Mouse (Mus musculus) brown adipose tissue, adult 24 weeks (tissue): ENCODE measurements around the gene Inca1. TPM values are rescaled to one million over a fixed set of nuclear protein-coding genes. Genes with fewer than 3 reads are reported as not detected.

Experiments used
- H3K27ac ChIP-seq: fragments of 200-500 bp; replicated peaks from 2 replicates; pipeline ENCODE4 v1.5.1; 2012; ENCODE audit warnings: low read depth, mild to moderate bottlenecking, low read length
- H3K4me1 ChIP-seq: fragments of 200-500 bp; 2 replicates; pipeline ENCODE4 v1.6.1; 2012; ENCODE audit warnings: low read length, mixed read lengths; ENCODE audit not compliant: control insufficient read depth, insufficient read depth, insufficient read length
- H3K4me3 ChIP-seq: fragments of 200-500 bp; 2 replicates; pipeline ENCODE4 v1.5.1; 2012; ENCODE audit warnings: low read depth, mild to moderate bottlenecking, low read length, moderate library complexity; ENCODE audit not compliant: insufficient read depth
- polyA plus RNA-seq: library from polyadenylated mRNA; stranded (reverse); fragments of >200 nt; gene quantifications from 2 replicates; pipeline ENCODE4 v1.2.4, GENCODE M21; 2012; ENCODE audit not compliant: missing spikeins, insufficient read depth, insufficient read length

Gene Inca1
- polyA plus RNA-seq, 1 experiment: 24.0 TPM

DNA sequence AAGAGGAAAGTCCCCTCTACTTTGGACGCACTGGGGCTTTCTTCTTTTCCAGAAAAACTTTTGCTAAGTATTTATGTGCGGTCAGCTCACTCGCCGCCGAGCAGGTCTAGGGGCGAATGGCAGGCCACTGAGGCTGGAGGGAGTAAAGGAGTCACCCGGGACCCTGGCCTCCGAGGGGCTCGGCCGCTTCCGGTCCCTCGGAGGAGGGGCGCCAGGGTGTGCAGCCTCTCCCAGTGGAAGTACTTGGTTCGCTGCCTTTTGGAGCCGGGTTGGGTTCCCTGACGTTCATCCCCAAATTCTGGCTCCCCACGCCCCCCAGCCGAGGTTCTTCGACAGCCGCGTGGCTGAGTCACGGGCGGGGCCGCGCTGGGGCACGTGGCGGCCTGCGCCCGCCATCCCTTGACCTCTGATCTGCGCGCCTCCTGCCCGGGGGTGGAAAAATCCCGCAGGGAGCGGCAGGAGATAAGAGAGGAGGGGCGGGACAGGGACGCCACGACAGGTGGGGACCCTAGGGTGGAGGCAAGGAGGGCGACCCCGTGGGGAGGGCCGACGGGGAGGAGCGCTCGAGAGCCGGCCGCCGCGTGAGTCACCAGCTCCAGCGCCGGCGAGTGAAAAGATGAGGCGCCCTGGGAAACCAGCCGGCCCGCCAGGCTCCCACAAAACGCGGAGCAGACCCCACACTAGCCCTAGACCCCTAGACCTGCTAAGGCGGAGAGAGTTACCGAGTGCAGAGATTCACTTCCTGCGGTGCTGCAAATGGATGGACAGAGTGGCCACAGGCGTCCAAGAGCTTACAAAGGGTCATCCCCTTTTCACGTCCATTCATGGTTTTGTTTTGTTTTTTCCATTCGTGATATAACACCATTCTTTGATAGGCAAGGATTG, 44.1 kb downstream of the Inca1 start:
- peak overlapping the region; percentile 76 for H3K4me3 ChIP-seq
- H3K4me1 ChIP-seq: no peaks in the 10 kb centered on the region
- H3K27ac ChIP-seq: peak overlapping the region; percentile 79

DNA sequence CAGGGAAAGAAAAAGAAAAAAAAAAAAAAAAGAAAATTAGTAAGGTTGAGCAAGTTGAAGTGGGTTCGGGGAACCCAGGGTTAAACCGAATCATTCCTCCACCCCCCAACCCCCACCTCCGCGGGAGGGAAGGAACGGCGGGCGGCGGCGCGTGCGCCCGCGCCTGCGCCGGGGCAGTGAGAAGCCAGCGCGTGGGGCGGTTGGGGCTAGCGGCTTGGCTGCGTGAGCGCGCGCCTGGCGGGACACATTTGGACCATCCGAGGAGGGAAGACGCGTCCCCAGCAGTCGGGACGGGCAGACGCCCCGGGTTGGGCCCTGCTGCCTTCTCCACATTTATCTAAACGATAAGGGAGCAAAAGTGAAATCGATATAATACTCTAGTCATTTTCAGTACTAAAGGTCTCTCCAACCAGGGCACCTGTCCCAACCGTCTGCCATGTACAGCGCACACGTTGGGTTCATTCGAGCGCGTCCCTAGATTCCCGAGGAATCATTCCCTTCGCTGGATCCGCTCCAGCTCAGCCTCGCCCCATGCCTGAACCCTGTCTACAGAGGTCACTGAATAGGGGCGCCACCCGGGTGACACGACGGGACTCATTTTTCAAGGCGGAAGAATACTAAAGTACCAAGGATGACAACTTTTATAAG, 44.9 kb downstream of the Inca1 start:
- Histone ChIP-seq H3K4me1 (no peaks in the 10 kb centered on the region), H3K27ac (peak overlapping the region; percentile 79), H3K4me3 (peak overlapping the region; percentile 76)

DNA sequence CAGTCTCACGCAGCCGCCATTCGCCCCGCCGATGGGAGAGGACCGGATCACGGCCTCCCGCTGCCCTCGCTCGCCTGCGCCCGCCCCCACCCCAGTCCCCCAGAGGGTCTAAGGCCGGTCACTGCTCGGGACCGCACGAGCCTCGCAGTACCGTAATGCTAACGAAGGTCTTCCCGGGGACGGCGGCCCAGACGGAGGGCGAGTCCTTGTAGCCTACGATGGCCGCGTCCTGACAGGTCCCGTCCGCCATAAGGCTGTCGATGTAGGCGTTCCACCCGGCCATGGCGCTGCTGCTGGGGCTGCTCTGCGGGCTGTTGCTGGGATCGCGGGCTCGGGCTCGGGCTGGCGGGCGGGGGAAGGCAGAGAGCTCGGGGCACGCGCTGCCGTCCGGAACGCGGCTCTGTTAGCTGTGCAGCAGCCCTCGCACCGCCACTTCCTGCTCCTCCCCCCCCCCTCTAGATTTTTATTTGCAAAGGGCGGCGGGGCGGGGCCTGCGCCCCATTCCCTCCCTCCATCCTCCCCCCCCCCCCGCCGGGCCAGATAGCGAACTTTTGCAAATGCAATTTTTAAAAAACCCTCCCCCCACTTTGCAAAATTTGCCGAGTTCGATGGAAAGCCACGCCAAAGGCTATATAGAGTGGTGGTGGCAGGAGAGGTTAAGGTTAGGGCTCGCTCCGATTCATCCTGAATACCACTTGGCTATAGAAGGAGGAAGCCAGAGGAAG, 45.6 kb downstream of the Inca1 start, which contains the start of gene Pfn1:
Gene Pfn1 (minus strand): TSS at position 447 of the 725 bp plus-strand sequence.
- H3K27ac ChIP-seq: peak within 1 kb of the TSS; percentile 93

DNA sequence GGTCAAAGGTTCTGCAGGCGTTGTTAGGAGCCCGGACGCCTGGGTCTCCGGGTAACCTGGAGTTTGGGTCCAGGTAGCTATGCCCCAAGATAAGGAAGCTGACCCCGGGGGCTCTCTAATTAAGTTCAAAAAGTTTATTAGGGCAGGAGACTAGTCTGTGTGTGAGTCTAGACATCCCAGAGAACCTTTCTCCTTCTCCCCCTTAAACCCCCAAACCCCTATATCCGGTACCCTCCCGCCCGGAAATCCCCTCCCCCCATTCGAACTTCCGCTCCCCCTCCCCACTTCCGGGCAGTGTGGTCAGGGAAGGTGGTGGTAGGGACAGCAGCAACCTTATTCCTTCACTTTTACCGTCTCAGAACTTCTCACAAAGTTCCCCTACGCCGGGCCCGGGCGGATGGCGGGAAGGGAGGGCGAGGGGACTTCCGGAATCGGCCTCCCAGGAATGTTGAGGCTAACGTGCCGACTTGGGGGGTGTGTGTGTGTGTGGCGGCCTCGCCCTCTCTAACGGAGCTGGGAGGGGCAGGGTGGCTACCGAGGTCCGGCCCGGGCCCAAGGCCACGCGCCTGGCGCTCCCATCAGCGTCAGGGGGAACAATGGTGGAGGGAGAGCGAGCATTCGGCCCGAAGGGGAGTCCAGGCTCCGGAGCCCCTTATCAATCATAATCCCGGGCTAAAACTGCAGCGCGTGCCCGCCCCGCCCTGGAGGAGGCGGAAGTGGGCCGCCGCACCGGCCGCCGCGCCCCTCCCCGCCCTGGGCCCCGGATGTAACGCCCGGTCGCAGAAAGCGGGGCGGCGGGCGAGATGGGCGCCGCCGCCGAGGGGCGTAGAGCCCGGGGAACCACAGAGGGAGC, 46.4 kb downstream of the Inca1 start:
- peak overlapping the region; percentile 91 for H3K4me3 ChIP-seq
- no peaks in the 10 kb centered on the region for H3K4me1 ChIP-seq
- peak overlapping the region; percentile 93 for H3K27ac ChIP-seq

More for the DNA sequence above, 45.6 kb downstream of the Inca1 start, which contains the start of gene Pfn1:
- no peaks in the 10 kb centered on the region for H3K4me1 ChIP-seq
- peak within 1 kb of the TSS; percentile 91 for H3K4me3 ChIP-seq

DNA sequence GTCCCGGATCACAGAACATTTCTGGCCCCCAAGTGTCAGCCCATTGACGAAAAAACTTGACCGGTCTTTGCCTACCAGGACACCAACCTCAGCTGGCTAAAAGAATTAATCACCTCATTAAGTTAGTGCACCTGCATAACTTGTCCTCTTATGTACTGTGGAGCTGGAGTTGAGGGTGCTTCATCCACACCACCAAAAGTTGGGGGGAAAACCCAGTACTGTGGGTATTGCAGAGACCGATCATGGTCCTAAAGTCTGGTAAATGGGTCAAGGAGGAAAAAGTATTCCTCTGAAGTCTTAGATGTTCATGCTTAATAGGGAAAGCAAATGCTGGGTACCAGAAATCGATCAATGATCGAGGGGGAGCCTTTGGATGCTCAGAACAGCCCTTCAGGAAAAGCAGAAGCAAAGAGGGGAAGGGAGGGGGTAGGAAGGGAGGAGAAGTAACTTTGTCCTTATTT, 47.0 kb downstream of the Inca1 start:
- H3K4me1 ChIP-seq: no peaks in the 10 kb centered on the region

DNA sequence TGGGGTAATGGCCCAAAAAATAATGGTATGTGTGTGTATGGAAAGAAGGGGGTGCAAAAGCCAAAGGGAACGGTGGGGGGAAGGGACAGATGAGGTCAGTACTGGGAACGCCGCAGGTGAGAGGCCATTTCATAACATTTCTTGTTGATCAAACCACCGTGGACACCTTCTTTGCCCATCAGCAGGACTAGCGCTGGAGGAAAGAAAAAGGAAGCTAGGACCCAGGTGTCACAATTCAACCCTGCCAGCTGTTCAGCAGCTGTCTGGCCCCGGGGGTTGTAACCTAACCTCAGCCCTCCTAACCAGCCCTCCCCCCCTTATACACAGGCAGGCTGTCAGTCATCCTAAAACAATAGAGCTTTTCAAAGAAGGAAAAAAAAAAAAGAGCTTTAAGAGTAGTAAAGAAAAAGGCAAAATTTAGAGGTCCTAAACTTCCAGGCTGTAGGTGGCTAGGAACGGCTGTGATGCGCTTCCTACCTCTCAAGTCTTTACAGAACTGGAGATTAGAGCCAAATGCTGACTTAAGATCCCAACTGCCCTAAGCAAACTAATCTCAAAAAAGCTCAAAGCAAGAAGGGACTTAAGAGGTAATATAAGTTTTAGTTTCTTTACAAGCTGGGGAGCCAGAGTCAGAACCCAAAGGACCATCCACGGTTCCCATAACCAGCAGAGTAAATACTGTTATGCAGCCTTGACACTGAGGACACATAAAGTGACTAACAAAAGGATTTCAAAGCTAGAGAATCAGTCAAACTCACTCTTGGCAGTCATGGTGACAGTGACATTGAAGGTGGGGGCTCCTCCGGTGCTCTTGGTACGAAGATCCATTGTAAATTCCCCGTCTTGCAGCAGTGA, 47.7 kb downstream of the Inca1 start:
- Histone ChIP-seq H3K4me3 (peak overlapping the region; percentile 91), H3K4me1 (no peaks in the 10 kb centered on the region), H3K27ac (peak overlapping the region; percentile 65; the same call in 1 of the 2 replicates)

More for the DNA sequence above, 47.0 kb downstream of the Inca1 start:
- H3K4me3 ChIP-seq: peak overlapping the region; percentile 91
- peak overlapping the region; percentile 65 for H3K27ac ChIP-seq

DNA sequence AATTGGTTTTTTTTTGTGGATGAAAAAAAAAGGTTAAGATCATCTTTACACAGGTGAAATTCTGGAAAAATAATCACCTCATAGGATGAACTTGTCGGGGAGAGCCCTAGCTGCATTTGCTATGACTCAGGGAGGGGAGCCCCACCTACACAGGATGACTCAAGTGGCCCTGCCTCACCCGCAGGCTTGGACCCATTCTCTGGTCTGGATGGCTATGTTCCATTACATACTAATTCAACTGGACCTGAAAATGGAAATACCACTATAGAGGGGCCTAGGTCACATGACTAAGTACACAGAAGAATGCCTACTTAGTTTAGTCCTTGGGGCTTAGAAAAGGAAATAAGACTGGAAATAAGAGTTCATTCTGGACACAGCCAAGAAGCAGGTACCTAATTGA, 48.6 kb downstream of the Inca1 start:
- Histone ChIP-seq H3K27ac (no peak overlapping the region), H3K4me1 (no peaks in the 10 kb centered on the region), H3K4me3 (no peak overlapping the region)

DNA sequence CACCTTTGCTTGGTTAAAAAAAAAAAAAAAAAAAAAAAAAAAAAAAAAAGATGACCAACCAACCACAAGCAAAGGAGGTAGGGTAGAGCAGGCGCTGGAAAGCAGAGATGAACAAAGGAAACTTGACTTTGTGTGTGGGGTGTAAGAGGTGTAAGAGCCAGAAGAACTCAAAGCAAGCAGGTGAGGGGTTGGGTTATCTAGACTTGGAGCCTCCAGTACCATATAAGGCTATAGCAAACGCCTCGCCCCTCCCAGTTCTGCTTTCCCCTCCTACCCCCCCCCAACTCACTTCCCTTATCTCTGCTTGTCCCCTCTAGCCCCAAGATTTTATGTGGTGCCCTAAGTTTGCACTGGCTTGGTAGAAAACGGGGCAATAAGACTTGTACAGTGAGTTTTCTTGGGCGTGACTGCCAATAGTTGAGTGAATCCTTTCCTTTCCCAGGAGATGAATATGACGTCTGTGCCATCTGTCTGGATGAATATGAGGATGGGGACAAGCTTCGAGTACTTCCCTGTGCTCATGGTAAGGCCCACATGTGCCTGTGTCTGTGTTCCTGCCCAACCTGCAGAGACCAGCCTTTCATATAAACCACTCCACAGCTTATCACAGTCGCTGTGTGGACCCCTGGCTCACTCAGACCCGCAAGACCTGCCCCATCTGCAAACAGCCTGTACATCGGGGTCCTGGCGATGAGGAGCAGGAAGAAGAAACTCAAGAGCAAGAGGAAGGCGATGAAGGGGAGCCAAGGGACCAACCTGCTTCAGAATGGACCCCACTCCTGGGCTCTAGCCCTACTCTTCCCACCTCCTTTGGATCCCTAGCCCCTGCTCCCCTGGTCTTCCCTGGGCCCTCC, 49.4 kb downstream of the Inca1 start:
- Histone ChIP-seq H3K4me1 (peaks cover 8% of the 10 kb centered on the region), H3K4me3 (peak overlapping the region; percentile 10; the same call in 1 of the 2 replicates), H3K27ac (peak overlapping the region; percentile 21)

DNA sequence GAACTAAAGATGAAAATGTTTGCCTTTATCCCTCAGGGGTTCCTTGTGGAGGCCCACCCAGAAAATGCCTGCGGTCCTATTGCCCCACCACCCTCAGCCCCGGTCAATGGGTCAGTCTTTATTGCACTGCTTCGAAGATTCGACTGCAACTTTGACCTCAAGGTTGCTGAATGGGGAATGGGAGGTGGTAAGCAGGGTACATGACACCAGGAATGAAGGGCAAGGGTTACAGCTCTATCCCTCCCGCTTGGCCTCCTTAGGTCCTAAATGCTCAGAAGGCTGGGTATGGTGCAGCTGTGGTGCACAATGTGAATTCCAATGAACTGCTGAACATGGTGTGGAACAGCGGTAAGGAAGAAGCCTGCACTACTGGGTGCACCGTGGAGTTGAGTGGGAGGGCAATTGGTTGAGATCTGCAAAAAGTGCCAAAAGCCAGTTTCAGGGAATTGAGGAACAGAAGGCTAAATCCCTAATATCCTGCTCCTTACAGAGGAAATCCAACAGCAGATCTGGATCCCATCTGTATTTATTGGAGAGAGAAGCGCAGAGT, 50.7 kb downstream of the Inca1 start:
- H3K4me3 ChIP-seq: 0 out of 2 replicates have a peak overlapping the region, but pooled peaks have one; percentile 1
- H3K27ac ChIP-seq: no peak overlapping the region
- H3K4me1 ChIP-seq: peaks cover 8% of the 10 kb centered on the region

DNA sequence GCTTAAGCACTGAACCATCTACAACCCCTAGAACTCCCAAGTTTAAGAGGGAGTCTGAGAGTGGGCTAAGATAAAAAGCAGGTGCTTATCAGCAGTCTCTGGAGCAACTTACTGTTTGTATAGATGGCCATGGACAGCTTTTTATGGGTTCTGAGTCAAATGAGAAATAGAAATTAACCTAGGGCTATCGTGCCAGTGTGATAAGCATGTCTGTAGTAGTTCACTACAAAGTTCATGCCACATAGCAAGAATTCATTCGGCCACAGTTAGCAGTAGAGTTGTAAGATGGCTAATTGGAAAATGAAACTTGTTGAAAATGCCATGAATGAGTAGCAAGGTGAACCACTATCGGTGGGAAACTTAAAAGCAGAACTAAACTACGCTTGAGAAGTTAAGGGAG, 51.4 kb downstream of the Inca1 start:
- no peak overlapping the region for H3K27ac ChIP-seq
- H3K4me3 ChIP-seq: peak overlapping the region; percentile 83
- H3K4me1 ChIP-seq: peaks cover 8% of the 10 kb centered on the region

DNA sequence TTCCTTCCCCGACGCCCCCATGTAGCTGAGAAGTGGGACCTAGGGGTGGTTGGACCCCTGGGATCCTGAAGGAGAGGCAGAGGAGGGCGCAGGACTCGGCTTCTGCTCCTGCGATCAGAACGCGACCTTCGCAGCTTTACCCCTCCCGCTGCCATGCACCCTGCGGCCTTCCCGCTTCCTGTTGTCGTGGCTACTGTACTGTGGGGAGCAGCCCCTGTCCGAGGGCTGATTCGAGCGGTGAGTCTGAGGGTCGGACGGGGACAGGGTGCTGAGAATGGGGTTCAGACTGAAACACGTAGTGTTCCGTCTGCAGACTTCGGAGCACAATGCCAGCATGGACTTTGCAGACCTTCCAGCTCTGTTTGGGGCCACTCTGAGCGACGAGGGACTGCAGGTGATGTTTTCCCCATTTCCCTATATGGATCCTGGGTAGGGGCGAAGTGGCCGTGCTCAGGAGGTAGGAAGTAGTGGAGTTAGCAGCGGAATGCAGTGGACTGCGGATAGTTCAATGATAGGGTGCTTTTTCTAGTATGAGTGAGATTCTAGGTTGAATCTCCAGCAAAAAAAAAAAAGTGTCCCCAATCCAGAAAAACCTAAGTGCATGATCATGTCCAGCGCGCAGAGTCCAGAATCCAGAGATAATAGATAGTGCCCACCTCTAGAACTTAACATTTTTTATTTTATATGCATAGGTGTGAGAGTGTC, 52.1 kb downstream of the Inca1 start:
- peak overlapping the region; percentile 97 for H3K27ac ChIP-seq
- peaks cover 8% of the 10 kb centered on the region for H3K4me1 ChIP-seq
- H3K4me3 ChIP-seq: peak overlapping the region; percentile 83
